Mouse (Mus musculus): ENCODE results near the gene Pramel6.
"Not testable (repeated sequence)": the region's sequence is repeated elsewhere in the genome, so short reads cannot be mapped to it uniquely, and the experiment has no call there.

Gene Pramel6

GRCm38 (mm10) chr2:87506265-87506664 lies at the start of gene Pramel6:
Gene Pramel6, plus strand, starts transcription at chr2:87506565.
- no peak for DNase-seq (ENCODE audit: low read depth, low spot score)

- DNase-seq (ENCODE audit: low read depth, low spot score), result no peak
These were observed 44.6 kb upstream of the Pramel6 start for GRCm38 (mm10) chr2:87461769-87462168.

GRCm38 (mm10) chr2:87480207-87480606 lies 26.2 kb upstream of the Pramel6 start:
- no peak for DNase-seq (ENCODE audit: low read depth, low spot score)

DNA sequence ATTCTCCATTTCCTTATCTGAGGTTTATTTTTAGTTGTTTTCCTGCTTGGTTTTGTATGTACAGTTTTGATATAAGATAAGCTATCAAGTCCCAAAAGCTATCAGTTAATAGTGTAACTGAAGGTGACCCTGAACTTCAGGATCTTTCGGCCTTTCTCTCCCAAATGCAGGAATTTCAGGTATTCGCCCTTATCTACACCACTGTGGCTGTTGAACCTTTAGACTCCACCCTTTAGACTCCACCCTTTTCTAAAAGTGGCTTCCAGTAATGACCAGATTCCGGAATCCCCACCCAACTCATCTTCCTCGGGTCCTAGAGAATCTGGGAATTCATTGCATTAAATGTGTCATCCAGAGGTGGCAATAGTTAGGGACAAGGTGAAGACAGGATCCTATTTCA lies 25.2 kb upstream of the Pramel6 start:
- no peak for DNase-seq (ENCODE audit: low read depth, low spot score)

- DNase-seq (ENCODE audit: low read depth, low spot score), result no peak
These were observed 24.1 kb upstream of the Pramel6 start for GRCm38 (mm10) chr2:87482276-87482675.

DNA sequence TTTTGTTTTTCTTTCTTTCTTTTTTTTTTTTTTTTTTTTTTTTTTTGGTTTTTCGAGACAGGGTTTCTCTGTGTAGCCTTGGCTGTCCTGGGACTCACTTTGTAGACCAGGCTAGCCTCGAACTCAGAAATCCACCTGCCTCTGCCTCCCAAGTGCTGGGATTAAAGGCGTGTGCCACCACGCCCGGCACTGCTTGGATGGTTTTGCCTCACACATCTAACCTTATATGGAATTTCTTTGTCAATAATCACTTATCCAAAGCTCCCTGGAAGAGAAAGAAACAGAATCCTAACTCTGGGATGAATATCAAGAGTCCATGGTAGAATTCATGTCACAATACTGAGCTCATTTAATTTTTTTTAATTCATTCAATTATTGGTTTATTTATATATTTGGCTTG lies 9.4 kb upstream of the Pramel6 start, which contains the start of gene Pramel7:
Pramel7 (minus strand) TSS at position 101 of the 400 bp plus-strand sequence.
- DNase-seq (ENCODE audit: low read depth, low spot score), result not testable (repeated sequence)

- no peak for DNase-seq (ENCODE audit: low read depth, low spot score)
These were observed 8.7 kb downstream of the Pramel6 start for GRCm38 (mm10) chr2:87515046-87515445.

DNA sequence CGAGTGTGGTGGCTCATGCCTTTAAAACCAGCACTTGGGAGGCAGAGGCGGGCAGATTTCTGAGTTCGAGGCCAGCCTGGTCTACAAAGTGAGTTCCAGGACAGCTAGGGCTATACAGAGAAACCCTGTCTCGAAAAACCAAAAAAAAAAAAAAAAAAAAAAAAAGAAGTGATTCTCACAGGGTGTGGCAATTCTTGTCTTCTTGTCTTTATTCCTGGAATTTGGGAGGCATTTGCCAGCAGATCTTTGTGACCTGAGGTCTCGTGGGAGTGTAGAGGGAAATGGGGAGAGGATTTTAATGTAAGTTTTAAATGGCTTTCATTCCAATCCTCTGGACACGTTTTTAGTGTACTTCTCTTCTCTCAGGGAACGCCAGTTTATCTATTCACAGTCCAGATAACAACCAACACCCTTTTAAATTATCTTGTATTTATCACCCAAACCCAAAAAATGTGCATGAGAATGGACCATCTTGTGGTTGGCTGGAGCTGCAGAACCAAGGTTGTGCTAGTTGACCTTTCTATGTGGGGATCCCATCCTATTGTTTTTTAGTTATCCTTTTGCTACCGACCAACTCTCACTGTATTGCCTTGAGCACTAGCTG lies 9.2 kb downstream of the Pramel6 start:
- no peak for DNase-seq (ENCODE audit: low read depth, low spot score)

GRCm38 (mm10) chr2:87516581-87516980 lies 10.2 kb downstream of the Pramel6 start:
- no peak for DNase-seq (ENCODE audit: low read depth, low spot score)

DNA sequence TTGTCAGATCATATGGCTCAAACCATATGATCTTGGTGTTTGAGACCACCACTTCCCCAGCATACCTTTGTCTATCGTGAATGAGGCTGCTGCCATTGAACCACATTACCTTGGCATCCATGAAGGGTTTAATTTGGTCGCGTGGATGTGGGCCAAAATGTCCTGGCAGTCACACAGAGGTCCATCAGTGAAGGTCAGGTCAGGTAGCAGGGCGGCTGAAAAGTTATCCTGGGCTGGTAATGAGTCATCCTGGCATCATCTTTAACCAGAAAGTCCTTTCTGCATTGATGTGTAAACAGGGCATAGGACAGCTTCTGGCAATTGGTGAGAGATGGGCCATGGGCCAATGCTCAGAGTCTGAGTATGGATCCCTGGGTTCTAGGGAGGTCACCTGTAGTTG lies 14.3 kb downstream of the Pramel6 start:
- no peak for DNase-seq (ENCODE audit: low read depth, low spot score)

DNA sequence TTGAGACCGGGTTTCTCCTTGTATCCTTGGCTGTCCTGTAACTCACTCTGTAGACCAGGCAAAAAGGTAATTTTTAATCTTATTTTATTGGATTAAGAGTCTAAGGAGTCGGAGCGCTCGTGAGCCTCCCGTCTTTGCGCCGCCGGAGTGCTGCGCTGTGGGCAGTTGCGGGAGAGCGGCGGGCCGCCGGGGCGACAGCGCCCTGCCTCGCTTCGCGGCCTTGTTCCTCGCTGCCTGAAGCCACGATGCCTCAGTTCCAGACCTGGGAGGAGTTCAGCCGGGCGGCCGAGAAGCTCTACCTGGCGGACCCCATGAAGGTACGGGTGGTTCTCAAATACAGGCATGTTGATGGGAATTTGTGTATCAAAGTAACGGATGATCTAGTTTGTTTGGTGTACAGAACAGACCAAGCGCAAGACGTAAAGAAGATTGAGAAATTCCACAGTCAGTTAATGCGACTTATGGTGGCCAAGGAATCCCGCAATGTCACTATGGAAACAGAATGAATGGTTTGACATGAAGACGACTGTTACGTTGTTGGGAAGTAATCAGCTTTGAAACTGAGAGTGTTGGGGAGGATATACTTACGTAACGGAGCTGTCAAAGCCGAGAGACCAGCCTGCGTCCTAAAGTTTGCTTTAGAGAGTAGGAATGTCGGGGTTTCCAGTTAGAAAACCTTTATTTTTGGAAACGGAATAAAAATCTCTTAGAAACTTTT lies 19.7 kb downstream of the Pramel6 start:
- DNase-seq (ENCODE audit: low read depth, low spot score), result not testable (repeated sequence)

DNA sequence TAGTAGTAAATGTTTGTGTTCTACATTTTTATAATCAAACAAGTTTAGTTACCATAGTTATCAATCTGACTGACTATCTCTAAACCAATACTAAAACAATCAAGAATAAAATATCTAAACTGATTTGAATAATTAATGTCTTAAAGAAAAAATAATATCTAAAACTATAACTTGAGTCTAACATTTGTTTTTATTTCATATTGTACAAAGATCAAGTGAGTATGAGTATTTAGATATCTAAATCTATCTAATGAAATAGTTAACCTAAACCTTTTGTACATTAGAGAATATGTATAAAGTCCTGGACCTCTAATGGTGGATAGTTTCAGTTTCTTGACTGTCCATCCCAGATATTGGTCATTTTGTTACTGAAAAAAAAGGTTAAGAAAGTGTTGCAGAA lies 25.1 kb downstream of the Pramel6 start, which contains the start of gene Olfr153:
Olfr153 (plus strand) TSS at position 301 of the 400 bp plus-strand sequence.
- no peak for DNase-seq (ENCODE audit: low read depth, low spot score)

- no peak for DNase-seq (ENCODE audit: low read depth, low spot score)
These were observed 28.5 kb downstream of the Pramel6 start for GRCm38 (mm10) chr2:87534826-87535225.

DNA sequence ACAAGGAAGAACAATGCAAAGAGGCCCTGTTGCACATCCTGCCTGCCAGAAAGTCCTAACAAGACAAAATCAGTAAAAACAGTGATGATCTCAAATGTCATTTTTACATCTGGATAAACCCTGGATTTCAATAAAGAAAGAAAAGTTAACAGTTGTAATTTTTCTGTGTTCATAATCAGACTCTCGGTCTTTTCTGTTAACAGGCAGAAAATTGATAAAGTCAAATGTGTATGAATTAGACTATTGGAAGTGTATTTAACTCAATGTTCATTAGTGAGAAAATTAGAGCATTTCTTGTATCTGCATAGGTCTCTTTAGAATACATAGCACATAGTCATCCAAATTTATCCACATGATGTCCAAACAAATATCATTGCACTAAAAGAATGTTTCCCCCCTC lies 39.1 kb downstream of the Pramel6 start, which contains the start of gene Olfr1128:
Olfr1128 (minus strand) TSS at position 101 of the 400 bp plus-strand sequence.
- no peak for DNase-seq (ENCODE audit: low read depth, low spot score)
